Mouse (Mus musculus): ENCODE data around the gene Gpx2.

GRCm38 (mm10) chr12:76840081-76840480 is 44.7 kb upstream of the Gpx2 start:
- TF ChIP-seq CTCF (IDR thresholded peaks at IDR 0.05; ENCODE audit: low read depth) (no peak), EP300 (IDR thresholded peaks at IDR 0.05; ENCODE audit: low read depth) (no peak)
